Mouse (Mus musculus) cerebellum, adult 2 months (tissue): Measurements from ENCODE around the gene Catsperg1. TPM values are rescaled to one million over a fixed set of nuclear protein-coding genes. Genes with fewer than 3 reads are reported as not detected.
A peak's percentile ranks its signal among the peaks of the same experiment; 100 is the strongest.

Experiments used
- DNase-seq, 2 experiments: peaks; one replicate each; pipeline ENCODE4 v3.0.0; 2021
- H3K27ac ChIP-seq: fragments of 200-500 bp; 2 replicates; pipeline ENCODE4 v1.5.1; 2012; ENCODE audit warnings: low read length, control low read depth, inconsistent platforms; ENCODE audit not compliant: insufficient read depth
- H3K27me3 ChIP-seq: fragments of 200-500 bp; 2 replicates; pipeline ENCODE4 v1.6.1; 2012; ENCODE audit warnings: inconsistent platforms, mild to moderate bottlenecking, low read length, moderate library complexity; ENCODE audit not compliant: control insufficient read depth, insufficient read depth
- H3K4me1 ChIP-seq: fragments of 200-500 bp; 2 replicates; pipeline ENCODE4 v1.6.1; 2011; ENCODE audit warnings: low read length; ENCODE audit not compliant: control insufficient read depth, insufficient read depth
- H3K4me3 ChIP-seq: fragments of 200-500 bp; replicated peaks from 2 replicates; pipeline ENCODE3; 2011; ENCODE audit warnings: mild to moderate bottlenecking, low read depth, low read length, control low read depth; ENCODE audit not compliant: insufficient read depth
- CTCF ChIP-seq: fragments of 200-500 bp; IDR thresholded peaks from 2 replicates; pipeline ENCODE4 v1.5.1; 2011; ENCODE audit warnings: low read depth, mild to moderate bottlenecking, control low read depth, low read length, moderate library complexity, borderline replicate concordance; ENCODE audit not compliant: insufficient read depth
- POLR2A ChIP-seq: fragments of 200-500 bp; IDR thresholded peaks from 2 replicates; pipeline ENCODE4 v1.6.1; 2011; ENCODE audit warnings: low read length, control low read depth, borderline replicate concordance; ENCODE audit not compliant: insufficient read depth
- whole genome bisulfite sequencing: fragments of 180-500 bp; shearing (Covaris S2); methylation state at CpG from one replicate; pipeline ENCODE4 v1.1.7; 2018; 5-methylcytosine and 5-hydroxymethylcytosine counted together
- polyA plus RNA-seq: library from polyadenylated mRNA; depleted of rRNA; stranded (reverse); fragments of >200 nt; gene quantifications from 2 replicates; pipeline ENCODE4 v1.2.3, GENCODE M21; 2012

Gene Catsperg1
- polyA plus RNA-seq, 1 experiment, result 1.0 TPM

- Histone ChIP-seq H3K4me1 (peaks cover 11% of the 10 kb centered on the region; the same call in 1 of the 2 replicates), H3K27me3 (no peaks in the 10 kb centered on the region), H3K27ac (no peak within 1 kb of the TSS), H3K4me3 (peak within 1 kb of the TSS; percentile 90)
- TF ChIP-seq POLR2A (no peak), CTCF (no peak)
- peak; percentile 62 to 68 for DNase-seq
- 2% methylated on average over 30 of the region's 30 CpGs for WGBS
Measured at GRCm38 (mm10) chr7:29170066-29170754, 43.6 kb downstream of the Catsperg1 start, which contains the start of the genes Ggn and Spred3. TSS of gene Ggn (plus strand) at chr7:29170210. TSS of gene Spred3 (minus strand) at chr7:29170411.

- Histone ChIP-seq H3K4me1 (peaks cover 11% of the 10 kb centered on the region; the same call in 1 of the 2 replicates), H3K27ac (no peak overlapping the region), H3K27me3 (no peaks in the 10 kb centered on the region), H3K4me3 (peak overlapping the region; percentile 90)
- peak; percentile 88 for DNase-seq
- no peak for TF ChIP-seq CTCF
- TF ChIP-seq POLR2A, result 0 out of 2 replicates have a peak, but pooled peaks have one; percentile 11
- under 1% methylated on average over 38 of the region's 39 CpGs for WGBS
Measured at GRCm38 (mm10) chr7:29169231-29170065, 44.4 kb downstream of the Catsperg1 start.

GRCm38 (mm10) chr7:29168791-29169230, 45.0 kb downstream of the Catsperg1 start:
- DNase-seq, result peak in 1 of 2 experiments; percentile 41
- no peaks in the 10 kb centered on the region for H3K27me3 ChIP-seq
- peaks cover 11% of the 10 kb centered on the region; the same call in 1 of the 2 replicates for H3K4me1 ChIP-seq
- H3K27ac ChIP-seq, result no peak overlapping the region; the same call in 1 of the 2 replicates
- TF ChIP-seq POLR2A, result no peak
- TF ChIP-seq CTCF, result no peak
- under 1% methylated on average over 14 of the region's 14 CpGs for WGBS
- H3K4me3 ChIP-seq, result peak overlapping the region; percentile 90

GRCm38 (mm10) chr7:29168121-29168695, 45.6 kb downstream of the Catsperg1 start:
- H3K4me1 ChIP-seq, result peaks cover 11% of the 10 kb centered on the region; the same call in 1 of the 2 replicates
- peak overlapping the region; percentile 90 for H3K4me3 ChIP-seq
- no peak for TF ChIP-seq POLR2A
- no peak for TF ChIP-seq CTCF
- no peak overlapping the region for H3K27ac ChIP-seq
- no peaks in the 10 kb centered on the region for H3K27me3 ChIP-seq
- 9% methylated on average over 10 of the region's 10 CpGs for WGBS
- DNase-seq, result no peak

GRCm38 (mm10) chr7:29167656-29168055, 46.2 kb downstream of the Catsperg1 start:
- H3K4me3 ChIP-seq, result no peak overlapping the region
- no peak overlapping the region for H3K27ac ChIP-seq
- WGBS, result 38% methylated on average over 19 of the region's 19 CpGs
- TF ChIP-seq CTCF, result no peak
- no peak for TF ChIP-seq POLR2A
- DNase-seq, result no peak
- peaks cover 11% of the 10 kb centered on the region; the same call in 1 of the 2 replicates for H3K4me1 ChIP-seq
- no peaks in the 10 kb centered on the region for H3K27me3 ChIP-seq

GRCm38 (mm10) chr7:29162750-29163525, 50.9 kb downstream of the Catsperg1 start:
- Histone ChIP-seq H3K27me3 (no peaks in the 10 kb centered on the region), H3K27ac (no peak overlapping the region), H3K4me3 (no peak overlapping the region), H3K4me1 (no peaks in the 10 kb centered on the region)
- DNase-seq, result no peak
- TF ChIP-seq CTCF (no peak), POLR2A (no peak)
- 39% methylated on average over 9 of the region's 9 CpGs for WGBS

GRCm38 (mm10) chr7:29162294-29162693, 51.5 kb downstream of the Catsperg1 start:
- H3K4me1 ChIP-seq, result no peaks in the 10 kb centered on the region
- no peaks in the 10 kb centered on the region for H3K27me3 ChIP-seq
- 85% methylated on average over 5 of the region's 5 CpGs for WGBS
- no peak overlapping the region for H3K27ac ChIP-seq
- no peak for DNase-seq
- no peak overlapping the region for H3K4me3 ChIP-seq
- TF ChIP-seq CTCF (no peak), POLR2A (no peak)
